Mouse (Mus musculus): Measurements from ENCODE around the gene Znrf1.

Gene Znrf1

GRCm38 (mm10) chr8:111568029-111568428, 32.1 kb downstream of the Znrf1 start:
- DNase-seq (ENCODE audit: low read depth, low spot score) = no peak

- no peak for DNase-seq (ENCODE audit: low read depth, low spot score)
Measured at GRCm38 (mm10) chr8:111569926-111570325, 34.0 kb downstream of the Znrf1 start.

- DNase-seq (ENCODE audit: low read depth, low spot score) = no peak
Measured at GRCm38 (mm10) chr8:111570432-111570831, 34.5 kb downstream of the Znrf1 start.

GRCm38 (mm10) chr8:111571661-111572060, 35.8 kb downstream of the Znrf1 start:
- no peak for DNase-seq (ENCODE audit: low read depth, low spot score)

- DNase-seq (ENCODE audit: low read depth, low spot score) = no peak
Measured at GRCm38 (mm10) chr8:111572431-111572830, 36.5 kb downstream of the Znrf1 start.

- peak; percentile 76 for DNase-seq (ENCODE audit: low read depth, low spot score)
Measured at GRCm38 (mm10) chr8:111573583-111573982, 37.7 kb downstream of the Znrf1 start.

- no peak for DNase-seq (ENCODE audit: low read depth, low spot score)
Measured at GRCm38 (mm10) chr8:111574016-111574415, 38.1 kb downstream of the Znrf1 start.

- DNase-seq (ENCODE audit: low read depth, low spot score) = no peak
Measured at GRCm38 (mm10) chr8:111575492-111575891, 39.6 kb downstream of the Znrf1 start.

- no peak for DNase-seq (ENCODE audit: low read depth, low spot score)
Measured at GRCm38 (mm10) chr8:111576501-111576900, 40.6 kb downstream of the Znrf1 start.

GRCm38 (mm10) chr8:111577880-111578533, 42.1 kb downstream of the Znrf1 start:
- DNase-seq (ENCODE audit: low read depth, low spot score) = no peak

GRCm38 (mm10) chr8:111579318-111579717, 43.4 kb downstream of the Znrf1 start:
- DNase-seq (ENCODE audit: low read depth, low spot score) = no peak

- DNase-seq (ENCODE audit: low read depth, low spot score) = no peak
Measured at GRCm38 (mm10) chr8:111580306-111580705, 44.4 kb downstream of the Znrf1 start.

- DNase-seq (ENCODE audit: low read depth, low spot score) = no peak
Measured at GRCm38 (mm10) chr8:111582386-111582785, 46.5 kb downstream of the Znrf1 start.

GRCm38 (mm10) chr8:111584946-111585345, 49.0 kb downstream of the Znrf1 start:
- DNase-seq (ENCODE audit: low read depth, low spot score) = no peak

- no peak for DNase-seq (ENCODE audit: low read depth, low spot score)
Measured at GRCm38 (mm10) chr8:111587545-111588094, 51.7 kb downstream of the Znrf1 start.

- DNase-seq (ENCODE audit: low read depth, low spot score) = peak; percentile 65
Measured at GRCm38 (mm10) chr8:111588336-111588735, 52.4 kb downstream of the Znrf1 start.

GRCm38 (mm10) chr8:111590214-111590613, 54.3 kb downstream of the Znrf1 start:
- no peak for DNase-seq (ENCODE audit: low read depth, low spot score)

GRCm38 (mm10) chr8:111591176-111591575, 55.3 kb downstream of the Znrf1 start:
- no peak for DNase-seq (ENCODE audit: low read depth, low spot score)

GRCm38 (mm10) chr8:111592390-111592910, 56.6 kb downstream of the Znrf1 start:
- peak; percentile 75 for DNase-seq (ENCODE audit: low read depth, low spot score)

GRCm38 (mm10) chr8:111594044-111594840, 58.3 kb downstream of the Znrf1 start:
- no peak for DNase-seq (ENCODE audit: low read depth, low spot score)

- DNase-seq (ENCODE audit: low read depth, low spot score) = no peak
Measured at GRCm38 (mm10) chr8:111594951-111595350, 59.1 kb downstream of the Znrf1 start.

- DNase-seq (ENCODE audit: low read depth, low spot score) = peak; percentile 30
Measured at GRCm38 (mm10) chr8:111595712-111596484, 60.0 kb downstream of the Znrf1 start.
